Mouse (Mus musculus): ENCODE measurements around the gene Mybpc3. TPM values are rescaled to one million over a fixed set of nuclear protein-coding genes. Genes with fewer than 3 reads are reported as not detected.
A peak's percentile ranks its signal among the peaks of the same experiment; 100 is the strongest.

Mybpc3 gene
- polyA plus RNA-seq, 1 experiment = 39.6 TPM

GRCm38 (mm10) chr2:91131251-91131650 lies 13.3 kb downstream of the Mybpc3 start:
- Histone ChIP-seq H3K27ac (ENCODE audit: insufficient read depth, low read length) (no peak overlapping the region), H3K4me1 (ENCODE audit: control insufficient read depth, insufficient read depth, low read length) (peaks cover 14% of the 10 kb centered on the region), H3K4me3 (replicated peaks; ENCODE audit: insufficient read depth, low read depth, low read length) (no peak overlapping the region), H3K27me3 (ENCODE audit: control insufficient read depth, insufficient read depth, low read length) (no peaks in the 10 kb centered on the region)
- TF ChIP-seq CTCF (IDR thresholded peaks at IDR 0.05; ENCODE audit: borderline replicate concordance, insufficient read depth, low read depth, low read length) (no peak), POLR2A (IDR thresholded peaks at IDR 0.05; ENCODE audit: borderline replicate concordance, insufficient read depth, low read length) (no peak)
- DNase-seq = no peak
- 85% methylated on average over 15 of the region's 15 CpGs for WGBS

DNA sequence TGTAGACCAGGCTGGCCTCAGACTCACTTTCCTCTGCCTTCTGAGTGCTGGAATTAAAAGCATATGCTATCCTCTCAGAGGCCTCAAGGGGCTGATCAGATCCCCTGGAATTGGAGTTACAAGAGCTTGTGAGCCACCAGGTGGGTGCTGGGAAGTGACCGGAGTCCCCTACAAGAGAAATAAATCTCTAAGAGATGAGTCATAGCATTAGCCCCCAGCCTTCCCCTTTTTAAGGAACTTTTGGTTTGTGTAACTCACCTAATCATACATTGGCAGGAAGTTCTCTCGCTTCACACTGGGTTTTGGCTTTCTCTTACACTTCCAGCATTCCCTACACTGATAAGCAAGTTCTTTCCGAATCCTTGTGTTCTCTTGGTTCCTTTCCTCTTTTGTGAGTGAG lies 14.1 kb downstream of the Mybpc3 start:
- TF ChIP-seq POLR2A (IDR thresholded peaks at IDR 0.05; ENCODE audit: borderline replicate concordance, insufficient read depth, low read length) = no peak
- TF ChIP-seq CTCF (IDR thresholded peaks at IDR 0.05; ENCODE audit: borderline replicate concordance, insufficient read depth, low read depth, low read length) = no peak
- WGBS = 76% methylated on average over 3 of the region's 3 CpGs
- no peak for DNase-seq
- no peak overlapping the region for H3K27ac ChIP-seq (ENCODE audit: insufficient read depth, low read length)
- no peak overlapping the region for H3K4me3 ChIP-seq (replicated peaks; ENCODE audit: insufficient read depth, low read depth, low read length)
- H3K27me3 ChIP-seq (ENCODE audit: control insufficient read depth, insufficient read depth, low read length) = no peaks in the 10 kb centered on the region
- peaks cover 22% of the 10 kb centered on the region for H3K4me1 ChIP-seq (ENCODE audit: control insufficient read depth, insufficient read depth, low read length)

DNA sequence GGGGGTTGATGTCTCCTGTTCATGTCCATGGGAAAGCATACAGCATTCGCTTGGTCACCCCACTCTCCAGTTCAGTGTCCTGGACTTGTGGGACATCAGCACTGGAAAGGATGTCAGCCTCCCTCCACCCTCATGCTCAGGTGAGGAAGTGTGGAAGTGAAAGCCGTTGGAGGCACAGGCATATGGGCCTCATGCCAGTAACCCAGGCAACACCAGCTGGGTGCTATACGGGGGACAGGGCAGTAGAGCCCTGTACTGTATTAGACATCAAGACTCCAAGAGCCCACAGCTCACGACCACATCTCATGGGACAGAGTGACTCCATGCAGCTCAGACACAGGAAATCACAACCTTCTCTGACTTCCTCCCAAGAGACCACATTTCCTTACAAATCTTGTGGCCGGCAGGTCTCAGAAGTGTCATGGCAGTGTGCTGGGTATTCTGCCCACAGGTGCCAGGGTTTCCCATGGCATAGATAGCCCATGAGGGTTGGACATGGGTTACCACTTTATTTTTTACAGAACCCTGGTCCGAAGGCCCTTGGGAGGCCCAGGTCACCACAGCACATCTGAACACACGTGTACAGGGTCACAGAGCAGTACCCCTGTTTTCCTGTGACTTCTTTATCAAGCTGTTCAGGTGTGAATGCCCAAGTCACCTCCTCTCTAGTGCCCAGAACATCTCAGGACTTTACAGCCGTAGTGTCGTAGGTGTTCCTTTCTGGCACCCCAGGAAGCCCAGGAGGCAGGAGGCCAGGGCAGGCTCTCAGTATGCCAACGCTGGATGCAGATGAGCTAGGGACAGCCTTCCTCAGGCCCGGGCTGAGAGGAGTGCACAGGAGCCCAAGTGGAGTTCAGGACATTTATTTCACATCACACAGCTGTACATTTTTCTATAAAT lies 18.8 kb downstream of the Mybpc3 start:
- TF ChIP-seq POLR2A (IDR thresholded peaks at IDR 0.05; ENCODE audit: borderline replicate concordance, insufficient read depth, low read length) (no peak), CTCF (IDR thresholded peaks at IDR 0.05; ENCODE audit: borderline replicate concordance, insufficient read depth, low read depth, low read length) (no peak)
- Histone ChIP-seq H3K4me1 (ENCODE audit: control insufficient read depth, insufficient read depth, low read length) (peaks cover 28% of the 10 kb centered on the region), H3K27ac (ENCODE audit: insufficient read depth, low read length) (peak overlapping the region; percentile 26), H3K27me3 (ENCODE audit: control insufficient read depth, insufficient read depth, low read length) (no peaks in the 10 kb centered on the region), H3K4me3 (replicated peaks; ENCODE audit: insufficient read depth, low read depth, low read length) (no peak overlapping the region)
- WGBS = 23% methylated on average over 11 of the region's 11 CpGs
- peak; percentile 63 to 70 for DNase-seq

DNA sequence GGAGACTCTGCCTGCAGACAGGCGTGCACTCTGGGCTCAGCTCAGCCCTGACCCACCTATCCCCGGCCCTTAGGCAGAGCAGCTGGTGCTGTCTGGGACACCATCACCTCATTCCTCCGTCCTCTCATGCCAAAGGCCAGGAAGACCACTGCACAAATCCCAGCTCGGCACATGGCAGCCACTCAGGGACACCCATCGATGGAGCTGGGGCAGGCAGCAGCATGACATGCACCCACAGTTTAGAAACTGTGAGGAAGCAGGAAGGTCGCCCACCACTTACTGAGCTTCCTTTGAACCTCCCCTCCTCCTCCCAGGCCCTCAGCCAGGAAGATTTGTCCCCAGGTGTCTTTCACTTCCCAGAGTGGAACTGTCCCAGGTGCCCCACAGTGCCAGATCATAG lies 19.5 kb downstream of the Mybpc3 start:
- Histone ChIP-seq H3K4me1 (ENCODE audit: control insufficient read depth, insufficient read depth, low read length) (peaks cover 28% of the 10 kb centered on the region), H3K4me3 (replicated peaks; ENCODE audit: insufficient read depth, low read depth, low read length) (no peak overlapping the region), H3K27me3 (ENCODE audit: control insufficient read depth, insufficient read depth, low read length) (no peaks in the 10 kb centered on the region), H3K27ac (ENCODE audit: insufficient read depth, low read length) (peak overlapping the region; percentile 26)
- DNase-seq = peak in 1 of 2 experiments; percentile 53
- TF ChIP-seq CTCF (IDR thresholded peaks at IDR 0.05; ENCODE audit: borderline replicate concordance, insufficient read depth, low read depth, low read length) = no peak
- no peak for TF ChIP-seq POLR2A (IDR thresholded peaks at IDR 0.05; ENCODE audit: borderline replicate concordance, insufficient read depth, low read length)
- WGBS = 14% methylated on average over 6 of the region's 6 CpGs

GRCm38 (mm10) chr2:91139311-91139710 lies 21.4 kb downstream of the Mybpc3 start:
- Histone ChIP-seq H3K27ac (ENCODE audit: insufficient read depth, low read length) (no peak overlapping the region), H3K4me1 (ENCODE audit: control insufficient read depth, insufficient read depth, low read length) (peaks cover 28% of the 10 kb centered on the region), H3K4me3 (replicated peaks; ENCODE audit: insufficient read depth, low read depth, low read length) (no peak overlapping the region), H3K27me3 (ENCODE audit: control insufficient read depth, insufficient read depth, low read length) (no peaks in the 10 kb centered on the region)
- no peak for TF ChIP-seq POLR2A (IDR thresholded peaks at IDR 0.05; ENCODE audit: borderline replicate concordance, insufficient read depth, low read length)
- no peak for TF ChIP-seq CTCF (IDR thresholded peaks at IDR 0.05; ENCODE audit: borderline replicate concordance, insufficient read depth, low read depth, low read length)
- no peak for DNase-seq
- 72% methylated on average over 5 of the region's 5 CpGs for WGBS

DNA sequence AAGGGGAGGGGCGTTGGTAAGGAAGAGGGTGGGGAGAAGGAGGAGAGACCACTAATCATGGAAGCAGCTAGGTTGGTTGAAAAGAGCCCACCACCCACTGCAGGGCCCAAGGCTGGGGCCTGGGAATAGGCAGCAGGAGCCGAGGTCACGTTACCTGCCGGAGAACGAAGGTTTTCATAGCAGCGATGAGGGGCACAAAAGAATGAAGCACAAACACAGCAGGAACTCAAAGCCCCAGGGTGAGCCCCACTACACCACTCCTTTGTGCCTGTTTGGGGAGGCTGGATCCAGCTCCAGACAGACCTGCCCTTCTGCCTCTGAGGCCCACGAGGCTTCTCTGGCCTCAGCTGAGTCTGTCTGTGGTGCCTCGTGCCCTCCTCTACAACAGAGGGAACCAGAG lies 21.8 kb downstream of the Mybpc3 start:
- 70% methylated on average over 8 of the region's 8 CpGs for WGBS
- Histone ChIP-seq H3K27ac (ENCODE audit: insufficient read depth, low read length) (no peak overlapping the region), H3K27me3 (ENCODE audit: control insufficient read depth, insufficient read depth, low read length) (no peaks in the 10 kb centered on the region)

DNA sequence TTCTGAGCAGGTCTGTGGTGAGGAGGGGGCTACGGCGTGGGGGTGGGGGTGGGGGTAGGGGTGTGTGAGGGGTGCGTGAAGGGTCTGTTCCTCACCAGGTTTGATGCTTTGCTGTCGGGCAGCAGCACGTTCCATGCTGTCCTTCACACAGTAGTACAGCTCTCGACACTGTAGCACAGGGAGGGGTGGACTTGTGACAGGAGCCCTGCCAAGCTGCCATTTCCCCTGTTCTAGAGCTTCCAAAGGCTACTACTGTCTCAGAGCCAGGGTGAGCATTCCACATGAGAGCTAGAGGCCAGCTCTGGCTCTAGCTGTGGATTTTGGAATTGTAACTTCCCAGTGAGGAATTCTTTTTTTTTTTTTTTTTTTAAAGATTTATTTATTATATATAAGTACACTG lies 25.0 kb downstream of the Mybpc3 start:
- DNase-seq = no peak
- no peak for TF ChIP-seq POLR2A (IDR thresholded peaks at IDR 0.05; ENCODE audit: borderline replicate concordance, insufficient read depth, low read length)
- no peak for TF ChIP-seq CTCF (IDR thresholded peaks at IDR 0.05; ENCODE audit: borderline replicate concordance, insufficient read depth, low read depth, low read length)
- 65% methylated on average over 6 of the region's 6 CpGs for WGBS
- Histone ChIP-seq H3K4me3 (replicated peaks; ENCODE audit: insufficient read depth, low read depth, low read length) (no peak overlapping the region), H3K27me3 (ENCODE audit: control insufficient read depth, insufficient read depth, low read length) (no peaks in the 10 kb centered on the region), H3K27ac (ENCODE audit: insufficient read depth, low read length) (no peak overlapping the region), H3K4me1 (ENCODE audit: control insufficient read depth, insufficient read depth, low read length) (peaks cover 5% of the 10 kb centered on the region)

More for the DNA sequence above, 21.8 kb downstream of the Mybpc3 start:
- H3K4me1 ChIP-seq (ENCODE audit: control insufficient read depth, insufficient read depth, low read length) = peaks cover 28% of the 10 kb centered on the region
- TF ChIP-seq CTCF (IDR thresholded peaks at IDR 0.05; ENCODE audit: borderline replicate concordance, insufficient read depth, low read depth, low read length) (no peak), POLR2A (IDR thresholded peaks at IDR 0.05; ENCODE audit: borderline replicate concordance, insufficient read depth, low read length) (no peak)
- H3K4me3 ChIP-seq (replicated peaks; ENCODE audit: insufficient read depth, low read depth, low read length) = no peak overlapping the region
- DNase-seq = no peak

GRCm38 (mm10) chr2:91143401-91143800 lies 25.5 kb downstream of the Mybpc3 start:
- no peaks in the 10 kb centered on the region for H3K4me1 ChIP-seq (ENCODE audit: control insufficient read depth, insufficient read depth, low read length)
- H3K27ac ChIP-seq (ENCODE audit: insufficient read depth, low read length) = no peak overlapping the region
- DNase-seq = no peak
- TF ChIP-seq CTCF (IDR thresholded peaks at IDR 0.05; ENCODE audit: borderline replicate concordance, insufficient read depth, low read depth, low read length) (no peak), POLR2A (IDR thresholded peaks at IDR 0.05; ENCODE audit: borderline replicate concordance, insufficient read depth, low read length) (no peak)
- no peaks in the 10 kb centered on the region for H3K27me3 ChIP-seq (ENCODE audit: control insufficient read depth, insufficient read depth, low read length)
- H3K4me3 ChIP-seq (replicated peaks; ENCODE audit: insufficient read depth, low read depth, low read length) = no peak overlapping the region
- 95% methylated on average over 11 of the region's 11 CpGs for WGBS
